Mouse (Mus musculus): ENCODE measurements at regions not wholly inside any gene's neighbourhood (a gene's known extent, or its start where the extent isn't known, plus 50 kb on each side); places are given as distances from the start of the nearest gene placed in this dataset.

DNA sequence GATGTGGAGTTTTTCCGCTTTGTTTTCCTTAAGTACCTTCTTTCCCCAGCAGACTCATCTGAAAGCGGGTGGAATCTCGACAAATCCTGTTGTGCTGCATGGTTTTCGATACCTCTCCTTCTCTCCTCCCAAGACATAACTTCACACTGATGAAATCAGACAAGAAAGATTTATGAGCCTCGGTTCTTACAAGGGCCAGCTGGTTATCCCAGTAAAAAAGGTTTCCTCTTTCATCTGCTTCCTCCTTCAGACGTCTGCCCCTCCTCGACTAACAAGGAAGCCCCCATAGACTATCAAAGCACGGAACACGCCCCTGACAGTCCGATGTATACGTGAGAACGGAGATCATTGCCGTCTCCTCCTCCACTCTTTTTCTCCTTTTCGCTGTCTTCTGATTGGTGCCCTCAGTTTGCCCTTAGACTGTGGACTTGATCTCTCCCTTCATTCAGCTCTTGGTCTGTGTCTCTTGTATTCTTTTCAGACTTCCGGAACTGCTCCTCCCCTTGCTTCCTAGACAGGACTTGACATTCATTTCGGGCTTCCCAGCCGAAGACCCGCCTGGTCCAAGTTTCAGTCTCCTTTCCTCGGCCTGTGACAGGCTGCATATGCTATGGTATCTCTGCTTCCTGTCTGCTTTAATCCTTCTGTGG, 474.4 kb downstream of the Klf5 start:
- no peak for ATAC-seq (replicated peaks; ENCODE audit: low FRiP score, low TSS enrichment, poor library complexity, severe bottlenecking)

DNA sequence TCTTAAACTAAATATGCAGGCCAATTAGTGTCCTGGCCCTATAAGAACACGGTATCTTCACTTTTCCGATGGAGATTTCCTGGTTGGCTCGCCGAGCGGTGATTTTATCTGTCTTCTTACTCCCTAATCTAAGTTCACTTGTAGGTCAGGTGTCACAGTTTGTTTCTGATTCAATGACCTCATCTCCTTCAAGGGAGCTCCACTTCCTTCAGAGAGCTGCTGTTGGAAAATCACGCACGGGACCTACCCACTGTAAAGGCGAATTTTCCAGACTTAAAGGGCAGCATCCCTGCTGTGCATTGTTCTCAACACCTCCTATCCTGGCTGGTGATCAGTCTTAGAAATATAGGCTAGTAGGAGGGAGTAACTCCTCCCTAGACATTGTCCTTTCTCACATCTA, 480.0 kb downstream of the Klf5 start:
- no peak for ATAC-seq (replicated peaks; ENCODE audit: low FRiP score, low TSS enrichment, poor library complexity, severe bottlenecking)

DNA sequence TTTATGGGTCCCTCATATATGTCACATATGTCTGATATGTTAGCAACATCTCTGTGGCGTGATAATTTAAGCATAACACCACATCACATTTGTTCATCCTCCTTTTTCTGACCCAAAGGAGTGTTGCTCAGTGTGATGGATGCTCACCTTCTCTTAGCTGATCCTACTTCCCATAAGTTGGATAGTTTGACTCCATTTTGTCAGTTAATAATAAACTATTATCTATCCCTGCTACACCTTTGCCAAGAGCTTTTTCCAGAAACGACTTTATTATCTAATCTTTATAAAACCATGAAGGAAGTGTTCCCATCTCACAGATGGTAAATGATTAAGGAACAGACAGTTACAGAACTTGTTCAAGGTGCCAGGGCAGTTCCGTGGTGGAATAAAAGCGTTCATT, 480.5 kb downstream of the Klf5 start:
- ATAC-seq (replicated peaks; ENCODE audit: low FRiP score, low TSS enrichment, poor library complexity, severe bottlenecking): no peak

DNA sequence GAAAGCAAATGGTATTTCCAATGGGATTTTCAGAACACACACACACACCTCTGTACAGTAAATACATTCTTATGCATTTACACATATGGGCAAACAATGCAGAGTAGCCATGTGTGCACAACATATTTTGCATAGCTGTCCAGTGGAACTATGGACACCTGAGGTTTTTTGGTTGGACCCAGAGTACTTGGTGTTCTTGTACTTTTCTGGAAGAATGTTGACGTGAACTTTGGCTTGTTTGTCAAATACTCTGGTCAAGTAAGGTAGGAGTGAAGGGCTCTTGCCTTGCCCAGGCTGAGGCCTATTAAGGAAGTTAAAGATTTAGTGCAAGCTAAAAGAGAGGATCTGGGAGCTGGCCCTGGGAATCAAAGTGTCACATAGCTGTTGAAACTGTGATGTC, 485.2 kb downstream of the Klf5 start:
- no peak for ATAC-seq (replicated peaks; ENCODE audit: low FRiP score, low TSS enrichment, poor library complexity, severe bottlenecking)

DNA sequence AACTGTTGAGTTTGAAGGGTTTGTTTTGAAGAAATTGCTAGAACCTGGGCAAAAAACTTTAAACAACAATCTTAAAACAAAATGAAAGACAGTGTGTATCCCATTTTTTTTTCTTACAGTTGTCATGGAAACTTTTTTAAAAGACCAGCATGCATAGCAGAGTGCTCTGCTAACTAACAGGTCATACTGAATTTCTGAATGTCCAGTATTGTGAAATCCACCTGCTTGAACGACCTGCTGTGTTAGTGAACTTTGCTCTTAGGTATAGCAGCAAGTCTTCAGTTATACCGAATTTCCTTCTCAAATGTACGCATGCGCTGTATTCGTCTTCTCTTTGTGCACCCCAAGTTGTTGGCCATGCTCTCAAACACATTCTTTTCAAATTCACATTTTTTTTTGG, 486.6 kb downstream of the Klf5 start:
- no peak for ATAC-seq (replicated peaks; ENCODE audit: low FRiP score, low TSS enrichment, poor library complexity, severe bottlenecking)

DNA sequence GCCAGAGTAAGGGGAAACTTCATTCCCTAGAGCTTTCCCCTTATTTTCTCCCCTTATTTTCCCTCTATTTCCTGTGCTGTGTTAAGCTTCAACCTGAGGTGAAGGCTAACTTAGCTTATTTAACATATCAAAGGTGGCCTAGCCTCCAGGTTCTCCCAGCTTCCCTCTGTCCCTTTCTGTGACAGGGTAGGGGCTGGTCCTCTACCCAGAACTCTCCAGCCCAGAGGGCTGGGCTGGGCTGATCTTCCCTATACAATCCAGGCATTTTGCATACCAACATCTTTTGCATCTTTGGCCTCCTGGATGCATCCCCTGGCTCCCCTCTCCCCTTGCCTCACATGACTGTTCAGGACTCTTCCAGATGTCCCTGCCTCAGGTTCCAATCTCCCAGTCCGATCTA, 487.9 kb downstream of the Klf5 start:
- no peak for ATAC-seq (replicated peaks; ENCODE audit: low FRiP score, low TSS enrichment, poor library complexity, severe bottlenecking)

DNA sequence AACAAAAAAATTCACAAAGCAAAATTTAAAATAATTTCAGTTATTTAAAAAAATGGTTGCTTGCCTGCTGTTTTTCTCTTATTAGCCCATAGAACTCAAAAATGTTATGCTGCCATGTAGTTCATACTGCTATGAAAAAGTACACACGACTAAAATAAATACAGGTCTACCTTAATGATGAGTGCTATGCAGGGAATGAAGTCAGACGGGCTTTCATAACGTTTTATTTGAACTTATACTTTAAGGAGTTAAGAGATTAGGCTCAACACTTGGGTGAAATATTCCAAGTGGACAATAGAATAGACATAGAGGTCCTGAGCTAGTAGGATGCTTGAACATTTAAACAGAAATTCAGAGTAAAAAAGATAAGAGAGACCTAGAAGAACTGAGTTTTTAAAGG, 489.7 kb downstream of the Klf5 start:
- no peak for ATAC-seq (replicated peaks; ENCODE audit: low FRiP score, low TSS enrichment, poor library complexity, severe bottlenecking)

DNA sequence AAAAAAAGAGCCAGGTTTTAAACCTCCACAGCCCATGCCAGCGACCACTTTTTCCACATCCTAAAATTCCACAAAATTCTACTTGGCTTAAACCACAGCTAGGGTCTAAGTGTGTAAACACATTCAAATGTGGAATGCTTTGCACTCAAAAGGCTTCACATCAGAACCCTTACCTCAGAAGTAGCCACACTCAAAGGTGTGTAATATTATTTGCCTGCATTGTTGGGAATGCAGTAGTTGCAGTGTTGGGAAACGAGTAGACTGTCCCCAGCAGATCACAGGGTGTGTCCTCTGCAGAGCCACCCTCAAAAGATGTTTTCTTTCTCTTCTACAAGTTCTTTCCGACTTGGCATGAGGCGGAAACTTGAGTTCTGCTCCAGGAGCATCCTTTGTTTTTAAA, 488.2 kb downstream of the Klf12 start:
- no peak for ATAC-seq (replicated peaks; ENCODE audit: low FRiP score, low TSS enrichment, poor library complexity, severe bottlenecking)

DNA sequence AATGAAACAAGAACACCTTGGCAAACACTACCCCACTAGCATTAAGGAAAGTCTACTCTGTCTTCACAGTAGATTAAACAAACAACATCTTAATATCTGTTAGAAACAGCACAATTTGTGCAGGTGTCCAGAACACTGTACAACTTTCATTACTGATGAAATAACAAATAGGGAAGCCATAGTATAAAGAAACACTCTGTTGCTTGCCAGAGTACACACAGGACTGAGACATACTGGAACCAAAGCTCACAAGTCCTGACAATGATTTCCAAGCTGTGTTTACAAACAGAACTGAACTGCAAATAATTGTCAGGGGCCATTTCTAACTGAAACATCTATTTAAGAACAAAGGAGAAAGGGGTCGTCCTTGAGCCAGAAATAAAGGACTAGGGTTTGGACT, 478.4 kb downstream of the Klf12 start:
- no peak for ATAC-seq (replicated peaks; ENCODE audit: low FRiP score, low TSS enrichment, poor library complexity, severe bottlenecking)

DNA sequence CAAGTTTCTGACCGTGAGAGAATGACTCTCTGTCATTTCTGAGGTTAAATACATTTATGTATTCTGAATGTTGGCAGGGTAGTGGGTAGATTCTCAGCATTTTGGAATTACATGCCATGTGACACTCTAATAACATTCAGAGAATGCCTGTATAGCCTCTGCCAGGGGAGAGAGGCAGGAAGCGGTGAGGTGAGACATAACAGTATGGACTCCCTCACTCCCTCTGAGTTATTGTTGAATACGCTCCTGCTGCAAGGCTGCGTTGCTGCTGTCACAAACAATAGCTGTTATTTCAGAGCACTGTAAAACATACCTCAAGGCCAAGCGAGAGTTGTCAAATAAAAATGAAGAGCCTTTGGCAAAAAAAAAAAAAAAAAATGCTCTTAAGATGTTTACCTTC, 477.9 kb downstream of the Klf12 start:
- ATAC-seq (replicated peaks; ENCODE audit: low FRiP score, low TSS enrichment, poor library complexity, severe bottlenecking): no peak

DNA sequence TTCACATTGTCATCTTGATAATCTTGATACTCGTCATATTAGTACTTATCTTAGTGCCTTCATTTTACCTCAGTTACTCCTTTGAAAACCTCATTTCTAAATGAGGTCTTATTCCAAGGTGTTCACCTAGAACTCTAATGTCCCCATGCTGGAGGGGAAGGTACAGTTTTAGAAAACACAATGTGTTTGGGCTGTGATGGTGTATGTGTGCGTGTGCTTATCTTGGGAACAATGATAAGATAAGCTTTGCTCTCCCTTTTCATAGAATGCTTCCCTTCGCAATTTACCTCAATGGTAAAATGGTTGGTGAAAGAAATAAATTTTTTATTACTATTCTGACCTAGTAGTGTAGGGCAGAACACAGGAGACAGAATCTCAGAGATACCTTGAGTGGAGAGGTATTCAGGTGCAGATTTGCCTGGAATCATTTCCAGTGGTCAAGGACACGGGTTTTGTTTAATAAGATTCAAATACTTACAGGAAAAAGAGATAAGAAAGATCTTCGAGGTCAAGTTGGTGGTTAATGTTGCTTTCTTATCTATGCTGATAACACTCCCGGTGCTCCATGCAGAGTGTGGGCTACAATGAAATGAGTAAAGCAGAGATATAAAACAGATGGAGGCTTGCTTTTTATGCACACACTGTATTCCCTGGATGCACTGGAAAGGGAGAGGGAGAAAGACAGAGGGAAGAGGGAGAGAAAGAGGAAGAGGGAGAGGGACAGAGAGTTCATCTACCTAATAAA, 471.6 kb downstream of the Klf12 start:
- no peak for ATAC-seq (replicated peaks; ENCODE audit: low FRiP score, low TSS enrichment, poor library complexity, severe bottlenecking)
